ENCODE assay signal across 10 mouse cellular contexts in the genomic region with DNA sequence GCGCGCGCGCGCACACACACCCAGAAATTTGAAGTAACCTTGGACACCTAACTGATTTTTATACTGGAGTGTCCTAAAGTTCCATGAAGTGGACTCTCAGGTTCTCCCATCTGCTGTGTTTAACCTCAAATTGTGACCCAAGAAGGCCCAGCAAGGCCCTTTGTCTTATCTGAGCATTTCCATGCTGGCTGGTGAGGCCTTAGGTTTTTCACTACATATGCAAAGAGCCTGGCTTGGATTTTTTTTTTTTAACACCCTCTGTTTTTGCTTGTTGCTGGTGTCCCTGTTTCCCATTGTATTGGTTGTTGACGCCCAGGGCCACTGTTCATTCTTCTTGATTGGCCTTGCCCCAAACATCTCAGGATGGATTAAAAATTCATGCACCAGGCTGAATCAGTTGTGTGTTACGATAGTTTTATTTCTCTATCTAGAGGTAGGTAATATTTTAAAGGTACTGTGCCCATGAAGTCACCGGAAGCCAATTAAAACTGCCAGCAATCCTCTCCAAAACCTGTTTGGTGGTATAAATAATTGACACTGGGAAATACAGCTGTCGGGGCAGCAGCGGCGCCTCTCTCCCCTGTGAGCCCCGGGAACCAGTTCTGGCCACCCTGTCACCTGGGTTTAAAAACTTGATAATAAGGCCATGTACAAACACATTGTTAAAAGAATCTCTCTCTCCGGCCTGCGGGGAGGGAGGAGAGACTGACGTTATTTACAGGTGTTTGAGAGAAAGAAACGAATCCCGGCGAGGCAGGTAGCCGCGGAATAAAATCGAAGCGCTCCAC. TPM values are rescaled to one million over a fixed set of nuclear protein-coding genes. Genes with fewer than 3 reads are reported as not detected.
DNase-seq lines count a peak whose midpoint lies in the region; ATAC-seq and TF ChIP-seq lines count a peak whose summit lies in the region.
"Had no signal": no experiment of that assay in that cellular context is flagged by ENCODE, and none has a peak within 500 bp of the region (broad histone marks: within the 10 kb centered on the region; RNA-seq: fewer than 3 reads in every experiment).

No protein-coding gene starts in this region.

- peaks cover 25% of the 10 kb centered on the region for H3K4me1 ChIP-seq in forebrain, embryonic 11.5 days (replicated peaks; ENCODE audit: control insufficient read depth, insufficient read depth, low read length)
- H3K4me1 ChIP-seq in limb, embryonic 10.5 days, result peaks cover 73% of the 10 kb centered on the region
- no peaks in the 10 kb centered on the region for H3K4me1 ChIP-seq in neural tube, embryonic 14.5 days (ENCODE audit: control insufficient read depth, insufficient read depth, low read length)

- H3K4me3 ChIP-seq in forebrain, embryonic 11.5 days (ENCODE audit: low read depth, low read length), result peak overlapping the region; percentile 2; the same call in 1 of the 2 replicates
- H3K4me3 ChIP-seq in limb, embryonic 10.5 days, result no peak overlapping the region
- H3K4me3 ChIP-seq in neural tube, embryonic 14.5 days (ENCODE audit: low read depth, low read length), result no peak overlapping the region
- H3K4me3 ChIP-seq in left cerebral cortex, adult 2 months, result no peak overlapping the region
- H3K4me3 ChIP-seq: embryonic facial prominence, embryonic 13.5 days had no signal

- H3K4me2 ChIP-seq in forebrain, embryonic 11.5 days (ENCODE audit: low read depth, low read length, severe bottlenecking), result peak overlapping the region; percentile 40; the same call in 1 of the 2 replicates
- 0 out of 2 replicates have a peak overlapping the region, but pooled peaks have one; percentile 18 for H3K4me2 ChIP-seq in neural tube, embryonic 14.5 days (ENCODE audit: low read depth, low read length)
- H3K4me2 ChIP-seq: embryonic facial prominence, embryonic 13.5 days had no signal

- H3K27me3 ChIP-seq in forebrain, embryonic 11.5 days (ENCODE audit: control insufficient read depth, insufficient read depth, low read length), result peaks cover 2% of the 10 kb centered on the region; the same call in 1 of the 2 replicates
- peaks cover 48% of the 10 kb centered on the region for H3K27me3 ChIP-seq in limb, embryonic 10.5 days (ENCODE audit: low read depth, poor library complexity, severe bottlenecking)
- peaks cover 31% of the 10 kb centered on the region for H3K27me3 ChIP-seq in neural tube, embryonic 14.5 days (ENCODE audit: control insufficient read depth, insufficient read depth, low read length)

- no peaks in the 10 kb centered on the region for H3K36me3 ChIP-seq in forebrain, embryonic 11.5 days (ENCODE audit: control insufficient read depth, insufficient read depth, low read length)
- H3K36me3 ChIP-seq in limb, embryonic 10.5 days, result no peaks in the 10 kb centered on the region
- no peaks in the 10 kb centered on the region for H3K36me3 ChIP-seq in neural tube, embryonic 14.5 days (ENCODE audit: control insufficient read depth, insufficient read depth, low read length)
- H3K36me3 ChIP-seq: embryonic facial prominence, embryonic 13.5 days had no signal

- no peaks in the 10 kb centered on the region for H3K9me3 ChIP-seq in forebrain, embryonic 11.5 days (ENCODE audit: control insufficient read depth, low read length)
- no peaks in the 10 kb centered on the region for H3K9me3 ChIP-seq in limb, embryonic 10.5 days (replicated peaks)
- no peaks in the 10 kb centered on the region for H3K9me3 ChIP-seq in neural tube, embryonic 14.5 days (ENCODE audit: control insufficient read depth, low read length)
- H3K9me3 ChIP-seq: embryonic facial prominence, embryonic 13.5 days had no signal

- peak; percentile 35 for DNase-seq in cerebellum, adult 11-12 months
- DNase-seq in cerebellum, postnatal 4 days (ENCODE audit: low spot score in 2 of 2), result no peak
- peak; percentile 65 for DNase-seq in forebrain, embryonic 11.5 days (ENCODE audit: low spot score)
- peak; percentile 35 for DNase-seq in limb, embryonic 10.5 days (ENCODE audit: low spot score)
- DNase-seq in adipocyte (ENCODE audit: low spot score), result no peak
- no peak for DNase-seq in heart, postnatal 4 days
- DNase-seq in left cerebral cortex, adult 2 months (ENCODE audit: extremely low spot score in 1 of 2, low spot score in 2 of 2), result no peak
- DNase-seq: adrenal gland, postnatal 25 days had no signal

- TF ChIP-seq CTCF in left cerebral cortex, adult 2 months (IDR thresholded peaks at IDR 0.05), result no peak

- 0 out of 2 replicates have a peak overlapping the region, but pooled peaks have one; percentile 39 for H3K9ac ChIP-seq in forebrain, embryonic 11.5 days (ENCODE audit: low read length)
- no peak overlapping the region for H3K9ac ChIP-seq in neural tube, embryonic 14.5 days (replicated peaks; ENCODE audit: low read depth, low read length)
- H3K9ac ChIP-seq: embryonic facial prominence, embryonic 13.5 days had no signal

- WGBS in forebrain, embryonic 11.5 days, result 25% methylated on average over 22 of the region's 22 CpGs
- WGBS in limb, embryonic 10.5 days, result 52% methylated on average over 22 of the region's 22 CpGs
- WGBS in neural tube, embryonic 14.5 days, result 35% methylated on average over 22 of the region's 22 CpGs

- H3K27ac ChIP-seq in forebrain, embryonic 11.5 days (ENCODE audit: low read depth, low read length), result peak overlapping the region; percentile 77
- peak overlapping the region; percentile 50 for H3K27ac ChIP-seq in limb, embryonic 10.5 days
- H3K27ac ChIP-seq in neural tube, embryonic 14.5 days (ENCODE audit: low read depth, low read length), result no peak overlapping the region
- H3K27ac ChIP-seq in left cerebral cortex, adult 2 months, result no peak overlapping the region
- H3K27ac ChIP-seq: embryonic facial prominence, embryonic 13.5 days had no signal

- no peak for ATAC-seq in forebrain, embryonic 11.5 days (replicated peaks; ENCODE audit: low FRiP score)
- no peak for ATAC-seq in neural tube, embryonic 14.5 days (ENCODE audit: low read depth)

- intact Hi-C loops in left cerebral cortex, adult 2 months (cut with DNase I), result loop anchor here (5.0 to 10.0 kb wide), 5 partner anchors 178 to 1128 kb away; no protein-coding TSS in a partner anchor

RNA-seq across cellular contexts. Expression of gene Clybl, which starts 45.4 kb away (rescaled TPM):
- 34.3 and 35.3 TPM in 2 replicates for polyA plus RNA-seq in forebrain, embryonic 11.5 days (2014; fragmentation: Nextera tagmentation; extraction: Ambion mirVana)
- 25.1 and 26.7 TPM in 2 replicates for polyA plus RNA-seq in limb, embryonic 10.5 days (2016; fragmentation: Nextera tagmentation; extraction: Ambion mirVana)
- 9.1 and 10.8 TPM in 2 replicates for polyA plus RNA-seq in neural tube, embryonic 14.5 days (2014; fragmentation: Nextera tagmentation; extraction: Ambion mirVana)
- total RNA-seq in heart, postnatal 4 days (2021), result 10 to 100 TPM; 83.0 to 94.2 TPM
- 10 to 100 TPM; 24.7 to 25.6 TPM for total RNA-seq in left cerebral cortex, adult 2 months (2021)

Comparison
In these comparisons a context has a peak if more than half of its experiments do, and no peak if none do; other contexts are left out.
1. DNase-seq: peak in cerebellum, adult 11-12 months (single experiment), forebrain, embryonic 11.5 days (single experiment) and limb, embryonic 10.5 days (single experiment); none in cerebellum, postnatal 4 days (0 of 2), adipocyte (single experiment), heart, postnatal 4 days (single experiment) and left cerebral cortex, adult 2 months (0 of 2).
2. H3K27ac ChIP-seq: peak in forebrain, embryonic 11.5 days (single experiment) and limb, embryonic 10.5 days (single experiment); none in neural tube, embryonic 14.5 days (single experiment) and left cerebral cortex, adult 2 months (single experiment).